Mouse (Mus musculus): ENCODE data around the gene Gm20503. TPM values are rescaled to one million over a fixed set of nuclear protein-coding genes. Genes with fewer than 3 reads are reported as not detected.

Gene Gm20503
- polyA plus RNA-seq, 1 experiment: 0.10 TPM

GRCm38 (mm10) chr4:59069276-59069675 is 66.3 kb downstream of the Gm20503 start:
- DNase-seq (ENCODE audit: extremely low spot score in 1 of 2, low spot score in 1 of 2): no peak

- no peak for DNase-seq (ENCODE audit: extremely low spot score in 1 of 2, low spot score in 1 of 2)
Observed at GRCm38 (mm10) chr4:59083430-59083829, 80.4 kb downstream of the Gm20503 start.

- no peak for DNase-seq (ENCODE audit: extremely low spot score in 1 of 2, low spot score in 1 of 2)
Observed at GRCm38 (mm10) chr4:59089391-59089790, 86.4 kb downstream of the Gm20503 start.

Other genes starting within 250 kb of the Gm20503 start
- gene Olfr267, start 215.5 kb upstream of the Gm20503 start, polyA plus RNA-seq (2012; rRNA removed): 0.38 and 0.40 TPM in 2 replicates
- gene Ecpas, start 90.5 kb upstream of the Gm20503 start, polyA plus RNA-seq (2012; rRNA removed): 36.8 and 40.3 TPM in 2 replicates
- 9.9 and 15.3 TPM in 2 replicates for gene Zkscan16, start 59.6 kb upstream of the Gm20503 start, polyA plus RNA-seq (2012; rRNA removed)
- gene Ptgr1, start 16.1 kb upstream of the Gm20503 start, polyA plus RNA-seq (2012; rRNA removed): 1.1 and 1.3 TPM in 2 replicates
- gene Dnajc25, start 8.1 kb upstream of the Gm20503 start, polyA plus RNA-seq (2012; rRNA removed): 4.1 and 4.2 TPM in 2 replicates
- gene Gng10, start 31.9 kb downstream of the Gm20503 start, polyA plus RNA-seq (2012; rRNA removed): 69.4 and 69.7 TPM in 2 replicates
- gene AI481877, start 135.8 kb downstream of the Gm20503 start, polyA plus RNA-seq (2012; rRNA removed): not detected in 2 replicates
- gene Ugcg, start 186.0 kb downstream of the Gm20503 start, polyA plus RNA-seq (2012; rRNA removed): 63.7 TPM in 2 replicates

Data from frontal cortex, adult 2 months (tissue).